Mouse (Mus musculus): ENCODE measurements at regions not wholly inside any gene's neighbourhood (a gene's known extent, or its start where the extent isn't known, plus 50 kb on each side); places are given as distances from the start of the nearest gene placed in this dataset.
"Not testable (repeated sequence)": the region's sequence is repeated elsewhere in the genome, so short reads cannot be mapped to it uniquely, and the experiment has no call there.

DNA sequence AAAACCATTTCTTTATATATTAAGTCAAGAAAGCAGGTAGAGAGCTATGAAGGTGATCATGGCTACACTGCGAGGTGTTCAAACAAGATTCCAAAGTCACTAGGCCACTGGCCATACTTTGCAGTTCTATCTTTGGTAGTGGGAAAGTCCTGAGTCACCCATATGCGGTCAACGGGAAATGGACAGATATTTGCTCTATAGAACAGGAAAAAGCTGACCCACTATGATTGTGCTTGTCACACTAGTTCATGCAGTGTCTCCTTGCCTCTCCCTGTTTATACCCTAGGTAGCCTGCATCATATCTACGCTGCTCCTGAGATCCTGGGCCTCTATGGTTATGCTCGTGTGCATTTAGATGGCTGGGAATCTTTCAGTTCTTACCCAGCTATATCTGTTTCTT lies 188.9 kb upstream of the Pfkp start:
- no peak for DNase-seq (ENCODE audit: low spot score)

DNA sequence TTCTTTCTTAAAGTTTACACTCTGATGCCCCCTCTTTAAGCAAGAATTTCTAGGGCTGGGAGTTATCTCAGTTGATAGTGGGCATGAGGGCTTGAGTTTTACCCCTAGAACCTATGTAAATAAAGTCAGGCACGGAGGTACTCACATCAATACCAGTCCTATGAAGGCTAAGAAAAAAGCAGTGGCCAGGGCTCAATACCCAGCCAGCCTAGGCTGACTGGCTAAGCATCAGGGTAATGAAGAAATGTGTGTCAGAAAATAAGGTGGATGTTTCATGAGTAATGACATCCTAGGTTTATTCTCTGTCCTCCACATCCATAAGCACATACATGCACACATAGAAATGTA lies 188.5 kb upstream of the Pfkp start:
- no peak for DNase-seq (ENCODE audit: low spot score)

DNA sequence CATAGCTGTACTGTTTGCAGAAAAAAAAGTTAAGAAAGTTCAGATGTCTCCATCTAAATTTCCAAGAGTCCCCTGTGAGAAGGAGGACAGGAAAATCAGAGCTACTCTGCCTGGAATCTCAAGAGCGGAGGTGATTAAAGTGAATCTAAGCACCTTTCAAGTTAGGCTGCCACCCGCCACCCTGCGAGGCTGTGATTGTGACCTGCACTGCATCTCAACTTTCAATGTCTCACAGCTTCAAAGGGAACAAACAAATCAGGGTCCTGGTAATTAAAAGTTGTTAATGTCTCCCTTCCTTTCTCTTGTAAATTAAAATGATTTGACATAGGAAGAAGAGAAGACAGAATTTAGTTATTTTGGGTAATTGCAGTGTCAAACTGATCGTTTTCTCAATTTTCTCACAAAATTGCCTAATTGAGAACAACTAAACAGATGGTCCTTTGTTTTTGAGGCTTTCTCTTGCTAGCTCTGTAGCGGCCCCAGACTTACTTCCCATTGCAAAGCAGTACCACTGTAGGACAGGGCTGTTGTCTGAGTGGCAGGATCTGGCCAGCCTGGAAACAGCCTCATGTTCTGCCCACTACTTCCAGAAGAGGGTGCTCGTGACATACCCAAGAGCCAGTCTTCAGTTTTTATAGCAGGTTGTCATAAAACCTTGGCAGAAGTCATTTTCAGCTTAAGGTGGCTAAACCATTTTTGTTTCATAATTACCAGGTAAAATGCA lies 187.9 kb upstream of the Pfkp start:
- peak; percentile 23 for DNase-seq (ENCODE audit: low spot score)

DNA sequence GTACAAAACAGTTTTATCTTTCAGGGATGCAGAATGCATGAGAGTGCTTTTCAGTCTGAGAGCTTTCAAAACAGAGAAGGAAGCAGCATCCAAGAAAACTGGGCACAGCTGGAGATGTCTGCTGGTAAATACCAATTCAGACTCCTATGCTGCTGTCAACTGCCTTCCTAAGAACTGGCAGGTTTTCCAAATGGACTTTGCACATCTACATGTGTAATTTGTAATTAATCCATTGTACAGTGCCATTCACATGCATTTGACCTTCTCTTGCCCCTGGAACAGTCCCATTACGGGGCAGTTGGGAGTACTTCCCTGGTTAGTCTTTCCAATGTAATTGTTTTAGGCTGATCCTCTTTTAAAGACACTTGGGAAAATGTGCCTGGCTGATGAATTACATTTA lies 181.3 kb upstream of the Pfkp start:
- no peak for DNase-seq (ENCODE audit: low spot score)

DNA sequence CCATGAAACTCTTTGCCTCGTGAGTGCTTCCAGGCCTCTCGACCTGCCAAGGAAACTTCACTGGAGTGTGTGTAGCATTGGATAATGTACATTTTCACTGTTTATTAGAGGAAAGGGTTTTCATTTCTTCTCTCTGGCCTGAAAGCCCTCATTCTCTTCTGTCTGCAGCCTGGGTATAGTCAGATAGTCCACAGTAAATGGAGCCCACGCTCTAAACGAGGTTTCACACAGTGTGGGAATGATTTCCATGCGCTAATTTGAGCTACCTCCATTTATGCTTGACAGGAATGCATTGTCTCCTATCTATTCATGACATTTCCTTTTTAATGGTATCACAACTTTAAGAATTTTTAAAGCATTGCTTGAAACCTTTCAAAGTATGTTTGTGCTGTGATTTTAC lies 180.8 kb upstream of the Pfkp start:
- no peak for DNase-seq (ENCODE audit: low spot score)

DNA sequence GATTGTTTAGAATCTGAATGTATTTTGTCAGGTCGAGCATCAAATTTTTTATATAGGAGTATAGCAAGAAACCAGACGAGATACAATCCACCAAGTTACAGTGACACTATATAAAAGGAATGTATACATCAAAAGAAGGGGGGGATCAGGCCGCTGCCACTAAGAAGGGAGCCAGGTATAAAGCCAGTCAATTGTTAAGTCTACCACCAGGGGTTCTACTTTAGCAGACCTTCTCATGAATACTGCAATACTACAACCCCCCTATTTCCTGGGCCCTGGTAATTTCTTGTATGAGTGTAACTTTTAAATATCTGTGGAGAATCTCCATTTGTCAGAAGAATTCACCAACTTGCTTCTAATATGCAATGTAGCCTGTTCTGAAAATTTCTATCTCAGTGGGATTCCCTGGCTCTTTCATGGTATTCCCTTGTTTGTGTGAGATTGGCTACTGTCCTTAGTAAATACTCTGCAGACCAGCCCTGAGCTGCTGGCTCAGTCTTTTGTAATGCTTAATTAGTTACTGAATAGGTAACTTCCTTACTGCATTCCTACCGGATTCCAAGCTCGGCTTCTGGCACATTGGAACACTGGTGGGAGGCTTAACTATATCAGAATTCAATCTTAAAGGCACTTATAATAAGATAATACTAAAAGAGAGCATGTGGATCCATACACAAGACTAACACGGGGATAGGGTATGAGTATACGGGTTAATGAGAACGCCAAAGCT lies 180.2 kb upstream of the Pfkp start:
- not testable (repeated sequence) for DNase-seq (ENCODE audit: low spot score)

DNA sequence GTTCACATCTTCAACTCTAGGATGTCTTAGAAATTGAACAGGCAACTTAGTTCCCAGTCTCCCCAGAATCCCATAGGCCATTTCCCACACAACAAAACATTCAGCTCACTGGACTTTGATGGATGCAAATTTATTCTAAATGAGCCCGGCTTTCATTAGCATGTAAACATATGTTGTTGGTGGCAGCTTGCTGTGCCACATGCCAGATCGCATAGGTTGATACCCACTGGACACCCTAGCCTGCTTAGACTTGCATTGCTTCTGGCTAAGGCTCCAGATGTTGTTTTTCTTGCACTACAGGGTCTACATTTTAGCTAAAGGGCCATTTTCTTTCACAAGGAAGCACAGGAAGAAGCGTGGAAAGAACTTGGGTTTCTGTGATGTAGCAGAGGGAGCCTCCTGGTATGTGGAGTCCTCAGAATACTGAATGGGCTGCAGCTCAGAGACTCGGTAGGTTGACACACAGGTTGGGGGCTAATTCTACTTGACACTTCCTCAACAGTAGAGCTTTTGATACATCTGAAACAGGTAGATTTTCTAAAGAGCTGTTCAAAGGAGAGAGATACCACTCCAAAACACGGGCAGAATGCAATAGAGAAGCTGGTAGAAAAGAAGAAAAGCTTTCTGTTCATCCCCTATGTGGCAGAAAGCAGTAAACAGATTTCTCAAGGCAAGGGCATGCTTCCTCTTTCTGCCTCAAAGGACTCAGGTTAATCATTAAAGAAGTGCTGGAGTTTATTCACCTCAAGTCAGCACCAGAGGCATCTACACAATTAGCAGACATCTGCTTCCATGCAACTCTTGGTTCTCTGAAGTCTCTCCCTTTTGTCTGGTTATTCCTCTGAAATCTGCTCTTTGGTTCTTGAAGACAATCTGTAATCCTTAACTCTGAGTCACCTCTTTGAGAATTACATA lies 153.9 kb upstream of the Pfkp start:
- no peak for DNase-seq (ENCODE audit: low spot score)

DNA sequence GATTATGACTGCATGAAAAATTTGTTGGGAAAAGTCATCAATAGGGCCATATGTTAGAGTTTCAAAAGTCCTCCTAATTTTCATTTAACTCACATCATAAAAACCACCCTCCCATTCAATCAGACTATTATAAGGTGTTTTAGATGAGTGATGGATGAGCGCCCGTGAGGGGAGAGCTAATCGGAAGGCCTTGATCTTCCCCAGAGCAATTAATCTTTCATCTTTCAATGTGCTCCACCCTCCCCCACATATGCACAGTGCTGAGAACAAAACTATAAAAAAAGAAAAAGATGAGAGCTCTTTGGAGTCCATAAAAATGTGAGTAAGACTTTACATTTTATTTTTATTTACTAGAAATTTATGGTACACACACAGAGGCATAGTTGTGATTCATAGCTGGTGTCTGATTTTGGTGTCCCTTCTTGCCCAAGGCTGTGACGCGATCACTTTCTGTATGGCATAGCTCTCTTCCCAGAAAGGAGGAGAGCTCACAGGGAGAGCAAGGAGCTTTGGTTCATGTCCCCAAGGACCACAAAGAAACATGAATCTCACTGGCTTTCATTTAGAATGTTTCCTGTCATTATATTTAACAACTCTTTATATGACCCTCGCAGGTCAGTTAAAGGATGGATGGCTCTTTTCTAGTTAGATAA lies 119.5 kb upstream of the Pfkp start:
- no peak for DNase-seq (ENCODE audit: low spot score)

DNA sequence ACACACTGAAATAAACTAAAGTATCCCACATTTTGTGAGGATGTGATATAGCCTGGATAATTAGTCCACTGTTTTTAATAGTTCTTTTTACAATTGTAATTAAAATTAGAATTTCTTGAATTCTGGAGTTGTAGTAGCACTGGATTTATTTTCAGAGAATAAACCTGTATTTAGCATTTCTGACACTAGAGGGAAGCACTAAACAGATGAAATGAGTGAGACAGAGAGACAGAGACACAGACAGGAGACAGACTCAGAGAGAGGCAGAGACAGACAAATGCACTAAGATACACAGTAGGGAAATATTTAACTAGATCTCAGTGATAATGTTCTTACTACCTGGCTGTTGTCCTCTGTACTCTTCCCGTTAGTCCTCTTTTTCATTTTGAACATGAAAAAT lies 108.6 kb upstream of the Pfkp start:
- peak; percentile 32 for DNase-seq (ENCODE audit: low spot score)

DNA sequence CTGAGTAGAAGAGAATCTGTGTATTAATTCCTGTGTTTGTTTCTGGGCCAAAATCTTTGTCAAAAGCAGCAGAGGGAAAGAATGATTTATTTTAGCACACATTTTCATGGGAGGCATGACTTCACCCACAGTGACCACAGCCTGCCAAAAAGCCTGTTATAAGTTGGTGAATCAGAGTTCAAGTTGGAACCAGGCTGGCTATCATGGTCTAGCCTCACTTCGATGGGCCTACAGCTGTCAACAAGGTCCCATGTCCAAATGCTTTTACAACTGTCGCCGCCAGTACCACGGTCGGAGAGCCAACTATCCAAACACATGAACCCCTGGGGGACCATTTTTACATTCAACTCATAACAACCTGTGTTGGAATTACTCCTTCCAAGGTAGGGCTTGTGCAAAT lies 103.0 kb upstream of the Pfkp start:
- DNase-seq (ENCODE audit: low spot score): no peak

DNA sequence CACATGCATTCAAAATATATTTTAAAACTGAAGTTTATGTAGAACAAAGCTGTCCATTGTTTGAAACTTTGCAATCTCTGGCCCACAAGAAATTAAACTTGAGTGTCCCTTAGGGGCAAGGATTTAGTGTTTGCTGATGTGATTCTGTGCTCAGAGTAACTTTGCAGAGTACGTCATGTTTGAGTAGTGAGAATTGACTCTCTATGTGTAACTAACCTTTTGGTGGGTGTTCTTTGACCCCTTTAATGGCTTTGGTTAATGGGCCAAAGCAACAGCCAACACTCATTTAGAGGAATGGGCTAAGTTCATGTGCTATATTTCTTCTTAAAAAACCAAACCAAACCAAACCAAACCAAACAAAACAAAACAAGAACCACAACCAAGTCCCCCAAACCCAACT lies 102.6 kb upstream of the Pfkp start:
- no peak for DNase-seq (ENCODE audit: low spot score)

DNA sequence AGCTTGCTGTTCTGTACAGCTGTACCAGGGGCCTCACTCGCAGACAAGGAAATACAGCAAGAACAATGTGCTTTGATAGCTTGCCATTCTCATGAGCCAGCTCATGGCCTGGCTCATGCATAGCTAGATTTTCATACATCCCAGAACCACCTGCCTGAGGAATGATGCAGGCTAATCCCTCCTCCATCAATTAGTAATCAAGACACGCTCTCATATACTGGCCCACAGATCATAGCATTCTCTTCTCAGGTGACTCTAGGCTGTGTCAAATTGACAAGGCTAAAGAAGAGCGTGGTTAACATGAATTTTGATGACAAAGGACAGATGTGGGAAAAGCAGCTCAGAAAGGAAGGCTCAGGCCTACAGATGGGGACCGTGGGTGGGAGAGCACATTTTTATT lies 93.3 kb upstream of the Pfkp start:
- no peak for DNase-seq (ENCODE audit: low spot score)

DNA sequence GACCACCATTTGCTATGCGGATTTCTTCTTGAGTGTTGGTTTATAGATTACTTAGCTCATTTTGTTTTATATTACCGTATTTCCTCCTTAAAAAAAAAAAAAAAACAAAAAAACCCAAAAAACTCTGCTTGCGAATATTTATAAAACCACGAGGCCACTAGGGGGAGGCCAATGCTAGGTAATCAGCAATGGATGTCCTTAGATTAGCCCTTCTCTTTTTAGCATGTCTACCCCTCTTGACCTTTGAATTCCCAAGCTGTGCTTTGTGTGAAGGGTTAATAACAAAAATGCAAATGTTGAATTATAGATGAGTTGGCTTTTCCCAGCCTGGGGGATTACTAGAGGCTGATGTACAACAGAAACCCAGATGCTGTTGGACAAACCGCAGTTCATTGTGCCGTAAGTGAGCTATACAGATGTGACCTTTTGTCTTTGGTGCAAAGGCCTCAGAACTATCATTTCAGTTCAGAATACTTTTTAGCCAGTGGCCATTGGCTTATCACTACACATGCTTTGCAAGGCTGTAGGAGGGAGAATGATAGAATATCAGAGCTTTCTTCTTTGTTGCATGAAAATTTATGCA lies 88.5 kb upstream of the Pfkp start:
- no peak for DNase-seq (ENCODE audit: low spot score)
